Mouse (Mus musculus): ENCODE data around the gene Pla2g2d. TPM values are rescaled to one million over a fixed set of nuclear protein-coding genes. Genes with fewer than 3 reads are reported as not detected.
"Not testable (repeated sequence)": the region's sequence is repeated elsewhere in the genome, so short reads cannot be mapped to it uniquely, and the experiment has no call there.

Gene Pla2g2d
- total RNA-seq, 2 experiments from 2014 or later: 2.1 to 2.5 TPM

DNA sequence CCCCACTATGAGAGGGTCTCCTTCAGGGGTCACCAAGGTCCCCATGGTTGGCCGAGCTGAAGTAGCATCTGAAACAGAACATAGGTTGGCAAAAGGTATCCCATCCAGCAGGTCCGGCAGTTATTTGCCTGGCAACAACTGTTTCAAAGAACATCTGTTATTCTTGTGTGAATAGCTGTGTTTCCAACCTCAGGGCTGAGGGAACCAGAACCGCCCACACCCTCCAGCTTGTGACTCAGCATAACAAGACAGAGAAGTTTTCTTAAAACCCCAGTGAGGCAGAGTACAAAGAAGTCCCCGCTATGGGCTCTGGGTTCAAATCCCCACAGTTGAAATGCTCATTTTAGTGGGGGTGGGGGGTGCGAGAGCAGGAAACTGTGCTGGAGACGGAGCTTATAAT, 6.6 kb downstream of the Pla2g2d start:
- peak; percentile 16 to 46 for DNase-seq

DNA sequence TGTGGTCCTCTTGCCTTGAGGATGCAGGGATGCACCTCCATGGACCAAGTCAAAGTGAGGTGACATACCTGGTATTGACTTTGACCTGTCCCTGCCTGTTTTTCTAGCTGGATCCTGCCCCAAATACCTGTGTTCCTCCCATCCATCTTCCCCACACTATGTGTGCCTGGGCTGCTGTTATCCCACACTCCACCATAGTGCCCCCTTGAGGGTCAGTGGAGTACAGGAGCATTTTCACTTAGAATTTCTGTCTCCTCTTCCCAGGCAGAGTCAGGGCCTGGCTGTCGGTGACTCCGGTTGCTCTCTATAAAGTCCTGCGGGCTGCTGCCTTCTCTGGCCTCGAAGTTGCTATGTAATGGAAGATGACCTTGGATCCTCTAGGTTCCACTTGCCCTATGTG, 10.2 kb downstream of the Pla2g2d start:
- DNase-seq: no peak

DNA sequence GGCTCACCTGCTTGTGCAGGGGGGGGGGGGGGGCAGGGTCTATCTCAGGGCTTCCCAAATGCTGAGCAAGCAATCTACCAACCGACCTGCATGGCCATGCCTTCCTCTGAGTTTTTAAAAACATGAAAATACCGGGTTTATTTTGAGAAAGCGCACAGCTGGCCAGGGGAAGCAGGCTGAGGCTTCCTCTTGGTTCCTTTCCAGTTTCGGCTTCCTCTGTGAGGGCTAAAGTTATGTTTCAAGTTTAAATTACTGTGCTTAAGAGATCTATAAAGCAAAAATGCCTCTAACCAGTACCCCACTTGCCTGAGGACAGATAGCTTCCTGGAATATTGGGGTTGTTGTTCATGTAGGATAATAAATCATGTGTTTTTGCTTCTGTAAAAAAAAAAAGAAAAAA, 10.6 kb downstream of the Pla2g2d start:
- peak in 1 of 2 experiments; percentile 46 for DNase-seq

DNA sequence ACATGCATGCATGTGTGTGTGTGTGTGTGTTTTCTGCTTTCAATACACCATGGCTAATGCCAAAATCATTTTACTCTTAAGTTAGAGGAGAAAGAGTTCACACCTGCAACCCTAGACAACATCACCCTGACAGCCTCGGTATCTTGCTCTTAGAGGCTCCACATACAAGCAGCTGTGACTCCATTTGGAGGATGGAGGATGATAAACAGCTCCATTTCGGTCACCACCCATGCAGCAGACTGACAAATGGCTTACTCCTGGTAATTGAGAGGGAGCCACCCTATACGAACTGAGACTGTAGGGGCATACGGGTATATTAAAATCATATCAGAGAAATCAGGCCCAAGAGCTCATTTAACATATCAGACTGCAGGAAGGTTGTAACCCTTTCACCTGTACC, 12.8 kb downstream of the Pla2g2d start:
- DNase-seq: no peak

DNA sequence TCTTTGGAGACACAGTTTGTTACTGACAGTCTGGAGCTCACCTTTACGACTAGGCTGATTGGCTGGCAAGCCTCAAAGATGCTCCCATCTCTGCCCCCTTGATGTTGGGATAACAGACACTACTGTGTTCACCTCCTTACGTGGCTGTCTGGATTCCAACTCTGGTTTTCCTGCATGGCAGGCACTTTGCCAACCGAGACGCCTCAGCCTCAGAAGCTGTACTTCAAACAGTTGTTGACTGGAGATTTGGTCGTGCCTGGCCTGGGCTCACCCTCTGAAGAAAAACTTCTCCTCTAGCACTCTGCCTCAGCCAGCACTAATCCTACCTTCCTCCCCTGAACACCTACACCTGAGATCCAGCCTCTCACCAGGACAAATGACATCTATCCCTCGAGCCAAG, 15.9 kb downstream of the Pla2g2d start:
- no peak for DNase-seq

DNA sequence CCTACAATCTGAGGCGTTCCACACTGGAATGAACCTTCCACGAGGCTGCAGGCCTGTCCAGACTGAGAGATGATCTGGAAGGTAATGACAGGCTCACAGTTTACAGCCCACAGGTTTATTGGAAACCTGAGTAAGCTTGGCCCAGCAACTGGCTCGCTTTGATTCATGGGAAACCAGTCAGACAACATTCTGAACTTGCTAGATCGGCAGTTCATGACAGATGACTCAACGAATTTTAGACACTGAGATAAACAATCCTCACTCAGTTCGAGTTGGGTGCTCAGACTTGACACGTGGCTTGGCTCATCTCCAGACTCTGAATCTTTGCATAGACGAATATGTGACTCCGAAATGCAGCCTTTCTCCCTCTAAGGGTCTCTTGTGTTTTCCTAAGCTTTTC, 17.1 kb downstream of the Pla2g2d start:
- DNase-seq: no peak

DNA sequence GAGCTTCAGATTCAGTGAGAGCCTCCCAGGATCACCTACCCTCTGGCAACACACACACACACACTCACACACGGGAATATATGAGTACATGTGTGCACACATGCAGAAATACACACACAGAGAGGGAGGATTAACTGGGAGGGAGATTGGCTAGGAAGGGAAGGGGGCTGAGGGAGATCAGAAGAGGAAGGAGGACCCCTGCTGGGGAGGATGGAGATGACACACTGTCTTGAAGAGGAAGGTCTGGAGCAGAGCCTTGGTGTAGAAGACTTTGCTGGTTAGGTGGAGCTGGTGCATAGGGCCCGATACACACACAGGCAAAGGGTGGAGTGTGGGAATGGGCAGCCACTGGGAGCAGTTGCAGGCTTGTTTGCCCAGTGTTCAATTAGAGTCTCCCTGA, 17.7 kb downstream of the Pla2g2d start:
- peak; percentile 50 to 55 for DNase-seq

DNA sequence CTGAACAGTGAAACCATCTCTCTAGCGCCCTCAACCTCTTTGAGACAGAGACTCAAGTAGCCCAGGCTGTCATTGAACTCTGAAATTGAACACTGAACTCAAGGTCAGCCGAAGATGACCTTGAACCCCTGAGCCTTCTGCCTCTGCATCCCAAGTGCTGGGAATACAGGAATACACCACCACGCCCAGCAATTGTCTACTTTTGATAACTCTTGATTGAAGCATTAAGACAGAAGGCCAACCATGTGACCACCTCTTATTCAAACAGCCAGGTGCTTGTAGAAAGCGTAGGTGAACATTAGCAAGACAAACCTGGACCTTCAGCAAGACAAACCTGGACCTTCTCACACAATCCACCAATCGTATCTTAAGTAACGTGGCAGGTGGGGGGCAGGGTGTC, 18.8 kb downstream of the Pla2g2d start:
- no peak for DNase-seq

DNA sequence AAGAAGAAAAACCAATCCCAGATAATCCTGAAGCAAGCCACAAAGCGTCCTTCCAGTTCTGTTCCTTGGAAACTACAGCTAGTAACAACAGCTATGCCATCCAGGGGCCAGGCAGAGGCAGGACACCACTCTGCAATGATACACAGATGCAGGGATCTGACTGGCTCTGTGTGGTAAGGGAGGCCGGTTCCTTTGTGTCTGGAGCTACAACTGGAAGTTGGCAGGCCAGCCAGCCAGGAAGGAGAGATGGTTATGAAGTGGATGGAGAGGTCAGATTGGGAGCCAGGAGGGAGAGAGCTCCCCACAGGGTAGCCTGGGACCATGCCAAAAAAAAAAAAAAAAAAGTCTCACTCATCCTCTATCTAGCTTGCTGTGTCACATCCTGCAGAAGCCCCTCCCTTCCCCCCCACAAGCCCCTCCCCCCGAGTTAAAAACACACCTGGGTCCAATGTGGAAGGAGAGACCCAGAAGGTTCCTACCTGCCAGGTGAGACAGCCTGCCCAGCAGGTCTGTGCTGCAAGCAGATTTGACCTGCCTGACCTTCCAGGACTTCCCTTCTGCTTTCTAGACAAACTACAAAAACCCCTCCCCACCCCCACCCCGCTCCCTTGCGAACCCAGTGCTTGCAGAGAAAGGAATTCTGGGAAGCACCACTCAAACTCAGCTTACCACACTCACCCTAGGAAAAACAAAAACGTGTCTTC, 21.1 kb downstream of the Pla2g2d start:
- DNase-seq: no peak

DNA sequence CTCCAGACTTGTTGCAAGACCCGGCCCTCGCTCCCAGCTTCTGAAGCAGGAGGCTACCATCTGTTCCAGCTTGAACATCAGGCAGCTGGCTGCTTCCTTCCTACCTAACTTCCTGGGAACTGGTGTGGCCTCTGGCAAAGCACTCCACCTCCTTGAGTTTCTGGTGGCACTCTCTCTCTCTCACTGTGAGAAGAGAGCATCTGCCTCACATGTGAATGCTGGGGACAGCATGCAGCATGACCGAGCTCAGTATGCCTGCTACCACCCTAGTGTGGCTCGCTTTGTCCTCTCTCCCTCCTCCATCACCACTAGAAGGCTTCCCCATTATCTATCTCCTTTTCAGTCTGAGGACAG, 21.7 kb downstream of the Pla2g2d start:
- no peak for DNase-seq

DNA sequence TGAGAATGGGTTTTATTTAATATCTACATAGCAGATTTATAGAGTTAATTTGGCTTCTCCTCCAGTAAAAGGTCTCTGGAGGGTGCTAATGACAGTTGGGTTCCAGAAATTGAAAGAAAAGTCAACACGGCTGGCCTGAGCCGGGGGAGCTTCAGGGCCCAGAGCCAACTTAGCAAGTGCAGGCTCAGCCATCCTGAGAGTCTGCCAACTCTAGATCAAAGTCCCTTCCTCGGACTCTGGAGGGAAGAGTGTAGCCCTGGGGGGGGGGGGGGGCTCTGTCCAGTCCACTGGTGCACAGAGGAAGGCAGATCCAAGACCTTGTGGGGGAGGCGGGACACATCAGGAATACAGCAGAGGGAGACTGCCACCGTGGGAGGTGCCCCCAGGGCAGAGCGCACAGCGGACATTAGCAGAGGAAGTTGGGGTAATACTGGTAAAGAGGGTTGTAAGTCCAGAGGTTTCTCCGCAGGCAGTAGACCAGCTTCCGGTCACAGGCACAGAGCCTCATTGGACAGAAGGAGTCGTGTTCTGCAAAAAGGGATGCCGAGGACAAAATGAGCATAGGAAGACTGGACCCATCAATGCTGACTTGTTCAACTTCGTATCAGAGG, 24.7 kb downstream of the Pla2g2d start:
- peak; percentile 34 to 51 for DNase-seq

DNA sequence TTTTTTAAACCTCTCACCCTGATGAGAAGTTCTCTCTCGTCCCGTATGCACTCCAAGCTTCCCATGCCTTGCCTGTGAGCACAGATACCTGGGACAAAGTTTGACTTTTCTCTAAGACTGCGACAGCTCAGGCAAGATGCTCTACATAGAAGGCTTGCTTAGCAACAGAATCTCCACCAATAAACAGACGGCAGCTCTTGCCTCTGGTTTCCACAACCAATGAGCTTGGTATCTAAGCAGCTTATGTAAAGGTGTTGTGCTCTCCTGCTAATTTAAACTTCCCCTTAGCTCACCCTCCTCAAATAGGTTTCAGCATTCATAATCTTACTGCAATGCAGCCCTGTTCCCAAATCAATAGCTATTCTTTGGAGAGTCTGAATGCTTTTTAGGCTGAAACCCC, 26.1 kb downstream of the Pla2g2d start:
- DNase-seq: no peak

DNA sequence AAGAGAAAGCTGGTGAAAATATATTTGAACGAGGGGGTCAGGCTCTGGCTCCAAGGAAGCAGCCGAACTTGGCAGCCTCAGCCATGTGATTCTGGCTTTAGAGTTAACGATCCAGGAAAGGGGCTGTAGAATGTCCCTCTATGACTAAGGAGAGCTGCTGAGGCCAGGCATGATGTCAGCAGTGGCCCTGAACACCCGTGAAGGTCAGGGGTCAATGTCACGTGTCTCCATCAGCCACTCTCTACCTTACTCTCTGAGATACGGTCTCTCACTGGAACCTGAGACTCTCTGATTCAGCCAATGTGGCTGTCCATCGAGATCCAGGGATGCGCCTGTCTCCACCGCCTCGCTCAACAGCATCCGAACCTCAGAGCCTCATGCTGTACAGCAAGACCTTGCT, 27.4 kb downstream of the Pla2g2d start:
- peak; percentile 42 to 49 for DNase-seq

DNA sequence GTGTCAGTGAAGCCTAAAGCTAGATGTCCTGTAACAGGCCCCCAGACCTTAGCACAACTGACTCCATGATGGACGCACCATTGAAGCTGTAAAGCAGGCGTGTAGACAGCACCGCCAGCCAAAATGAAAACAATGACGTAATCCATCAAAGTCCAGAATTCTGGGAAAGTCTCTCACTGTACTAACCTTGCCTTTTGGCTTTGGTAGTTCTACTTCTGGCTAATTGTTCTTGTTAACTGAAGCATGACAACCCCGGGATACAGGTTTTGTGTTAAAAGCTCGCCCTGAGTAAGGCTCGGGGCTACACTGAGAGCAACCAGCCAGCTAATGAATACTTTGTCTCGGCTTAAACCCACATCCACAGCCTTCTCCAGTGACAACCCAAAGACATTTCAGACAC, 29.7 kb downstream of the Pla2g2d start:
- no peak for DNase-seq

DNA sequence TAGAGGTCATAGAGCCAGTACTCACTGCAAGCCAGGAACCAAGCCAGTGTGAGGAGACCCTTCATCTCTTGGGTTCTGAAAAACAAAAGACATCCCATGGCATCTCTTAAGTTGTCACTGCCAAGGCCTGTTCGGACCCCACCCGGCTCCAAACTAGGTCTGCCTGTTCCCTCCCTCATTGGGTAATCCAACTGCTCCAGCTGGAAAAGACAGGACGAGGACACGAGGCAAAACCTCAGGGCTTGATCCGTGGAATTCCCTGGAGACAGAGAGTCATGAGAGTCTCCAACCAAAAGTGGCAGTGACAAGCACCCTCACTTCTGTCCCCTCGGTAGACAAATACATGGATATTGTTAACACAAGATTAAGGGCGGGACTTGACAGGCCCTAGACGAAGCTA, 30.6 kb downstream of the Pla2g2d start:
- no peak for DNase-seq

DNA sequence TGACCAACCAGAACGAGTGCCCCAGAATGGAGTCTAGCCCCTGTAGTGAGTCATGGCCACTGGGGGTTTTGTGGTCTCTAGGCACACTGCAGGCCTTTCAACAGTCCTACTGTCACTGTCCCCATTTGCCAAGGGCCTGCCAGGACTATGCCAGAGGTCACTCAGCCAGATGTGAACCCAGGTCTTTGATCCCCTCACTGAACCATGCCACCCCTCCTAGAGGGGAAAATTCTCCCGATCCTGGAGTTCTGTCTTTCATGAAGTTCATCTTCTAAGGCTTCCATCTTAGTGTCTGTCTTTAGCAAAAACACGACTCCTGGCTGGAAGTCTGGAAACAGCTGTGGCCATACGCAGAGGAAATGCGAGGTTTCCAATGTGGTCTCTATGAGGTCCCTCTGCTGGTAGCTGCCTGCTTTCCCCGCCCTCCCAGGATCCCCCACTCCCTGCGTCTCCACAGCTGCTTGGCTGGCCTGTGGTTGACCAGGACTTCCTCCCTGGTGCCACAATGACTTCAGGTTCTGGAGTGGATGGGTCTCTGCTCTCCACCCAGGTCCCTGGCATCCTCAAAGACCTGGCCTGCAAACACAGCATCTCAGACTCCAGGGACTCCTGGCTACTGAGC, 31.5 kb downstream of the Pla2g2d start:
- DNase-seq: no peak

DNA sequence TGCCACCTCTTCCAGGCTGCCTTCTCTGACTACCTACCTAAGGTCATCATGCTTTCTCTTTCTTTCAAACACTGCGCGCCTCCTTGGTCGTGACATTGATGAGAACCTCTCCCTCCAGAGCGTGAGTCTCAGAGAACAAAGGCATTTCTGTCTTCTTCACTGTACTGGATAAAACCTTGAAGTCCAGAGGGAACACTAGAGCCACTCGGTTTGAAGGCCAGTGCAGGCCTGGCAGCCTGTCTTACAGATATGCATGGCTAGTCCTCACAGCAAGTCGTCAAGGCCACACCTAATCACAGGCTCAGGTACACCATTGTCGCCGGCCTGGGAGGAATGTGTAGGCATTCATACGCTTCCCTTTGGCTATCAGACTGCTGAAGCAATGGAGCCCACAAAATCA, 40.6 kb downstream of the Pla2g2d start:
- no peak for DNase-seq

DNA sequence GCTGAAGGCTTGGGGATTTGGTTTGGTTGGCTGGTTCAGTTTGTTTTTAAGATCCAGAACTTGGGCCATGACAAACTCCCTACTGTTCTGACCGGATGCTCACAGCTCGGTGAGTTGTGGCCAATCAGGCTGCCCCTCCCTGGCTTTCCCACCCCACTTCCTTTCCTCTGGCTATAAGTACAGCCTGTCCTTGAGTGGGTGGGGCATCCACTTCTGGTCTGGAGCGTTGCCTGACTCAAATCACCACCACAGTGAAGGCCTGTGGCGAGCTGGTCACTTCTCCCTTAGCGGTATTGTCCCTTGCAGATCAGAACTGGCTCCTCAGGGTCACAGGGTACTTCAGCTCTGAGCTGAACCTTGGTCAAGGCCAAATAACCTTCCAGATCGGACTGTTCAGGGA, 42.2 kb downstream of the Pla2g2d start:
- peak; percentile 41 to 51 for DNase-seq

DNA sequence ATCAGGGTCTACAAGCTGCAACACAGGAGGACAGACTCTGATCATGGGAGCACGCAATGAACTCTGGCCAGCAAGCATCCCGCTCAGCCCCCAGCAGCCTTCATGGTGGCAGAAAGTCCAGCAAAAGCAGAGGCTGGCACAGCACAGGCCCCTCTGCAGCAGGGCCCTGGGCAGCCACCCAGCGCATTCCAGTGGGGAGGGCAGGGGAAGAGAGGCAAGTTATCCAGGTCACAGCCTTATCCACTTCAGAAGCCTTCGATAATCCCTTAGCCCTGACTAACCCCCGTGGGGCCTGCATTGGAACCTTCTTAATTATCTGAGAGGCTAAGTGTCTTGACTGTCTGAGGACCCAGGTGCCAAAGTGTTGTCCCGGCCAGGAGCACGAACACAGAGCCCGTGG, 43.6 kb downstream of the Pla2g2d start:
- DNase-seq: peak; percentile 76 to 84

DNA sequence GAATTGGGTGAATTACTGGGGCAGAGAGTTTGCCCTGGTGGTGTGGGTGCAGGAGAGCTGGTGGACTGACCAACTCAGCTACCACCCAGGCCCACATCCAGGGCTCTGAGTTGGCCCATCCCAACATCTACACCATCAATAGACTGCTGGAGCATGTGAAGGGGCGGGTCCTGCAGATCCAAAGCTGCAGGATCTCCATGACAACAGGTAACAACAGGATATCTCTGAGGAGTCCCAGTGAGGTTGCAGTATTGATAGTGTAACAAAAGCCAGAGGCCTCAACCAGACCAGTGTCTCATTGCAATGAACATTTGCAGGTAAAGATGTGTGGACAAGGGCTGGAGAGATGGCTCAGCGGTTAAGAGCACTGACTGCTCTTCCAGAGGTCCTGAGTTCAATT, 45.5 kb downstream of the Pla2g2d start:
- no peak for DNase-seq

DNA sequence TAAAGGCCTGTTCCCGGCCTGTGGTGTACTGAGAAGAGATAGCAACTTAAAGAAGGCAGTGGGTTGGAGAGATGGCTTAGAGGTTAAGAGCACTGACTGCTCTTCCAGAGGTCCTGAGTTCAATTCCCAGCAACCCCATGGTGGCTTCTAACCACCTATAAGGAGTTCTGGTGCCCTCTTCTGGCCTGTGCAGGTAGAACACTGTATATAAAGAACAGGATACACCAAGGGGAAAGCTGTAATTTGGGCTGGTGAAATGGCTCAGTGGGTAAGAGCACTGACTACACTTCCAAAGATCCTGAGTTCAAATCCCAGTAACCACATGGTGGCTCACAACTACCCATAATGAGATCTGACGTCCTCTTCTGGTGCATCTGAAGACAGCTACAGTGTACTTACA, 48.6 kb downstream of the Pla2g2d start:
- not testable (repeated sequence) for DNase-seq

DNA sequence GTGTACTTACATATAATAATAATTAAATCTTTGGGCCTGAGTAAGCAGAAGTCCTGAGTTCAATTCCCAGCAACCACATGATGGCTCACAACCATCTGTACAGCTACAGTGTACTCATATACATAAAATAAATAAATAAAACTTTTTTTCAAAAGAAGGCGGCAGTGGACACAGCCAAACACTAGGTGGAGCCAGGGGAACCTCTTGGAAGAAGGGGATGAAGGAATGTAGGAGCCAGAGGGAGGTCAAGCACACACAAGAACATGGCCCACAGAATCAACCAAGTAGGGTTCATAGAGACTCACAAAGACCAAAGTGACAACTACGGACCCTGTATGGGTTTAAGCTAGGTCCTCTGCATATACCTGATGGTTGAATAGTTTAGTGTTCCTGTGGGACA, 49.1 kb downstream of the Pla2g2d start:
- DNase-seq: no peak

DNA sequence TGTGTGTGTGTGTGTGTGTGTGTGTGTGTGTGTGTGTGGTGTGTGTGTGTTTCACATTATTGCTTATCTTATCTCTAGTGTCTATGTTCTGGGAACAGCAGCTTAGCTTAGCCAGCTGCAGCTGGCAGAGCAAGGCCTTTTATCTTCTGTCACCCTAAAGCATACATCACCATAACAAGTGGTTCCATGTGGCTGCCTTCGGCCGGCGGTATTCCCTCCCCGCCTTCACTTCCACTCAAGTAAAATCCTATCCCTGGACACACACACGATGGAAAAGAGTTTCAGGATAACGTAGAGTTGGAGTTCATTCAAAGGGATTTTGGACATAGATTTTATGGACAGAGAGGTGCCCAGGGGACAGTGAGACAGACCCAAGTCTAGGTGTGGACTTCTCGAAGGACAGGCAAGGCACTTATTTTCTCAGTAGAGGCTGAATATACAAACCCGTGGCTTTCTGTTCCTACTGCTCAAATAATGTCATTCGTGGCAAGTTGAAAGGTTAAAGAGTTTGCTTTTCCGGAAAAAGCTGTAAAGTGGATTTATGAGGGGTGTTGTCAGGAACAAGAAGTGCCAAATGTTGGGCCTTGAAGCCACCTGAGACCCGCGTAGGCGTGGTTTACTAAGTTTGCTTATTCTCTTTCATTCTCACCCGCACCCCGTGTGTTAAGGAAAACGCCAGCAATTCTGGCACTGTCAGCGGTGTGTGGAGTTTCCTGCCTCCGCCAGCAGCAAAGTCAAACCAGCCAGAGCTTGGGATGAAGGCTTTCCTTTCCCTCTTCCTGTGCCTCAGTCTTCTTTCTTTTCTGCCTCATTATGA, 50.4 kb downstream of the Pla2g2d start:
- DNase-seq: no peak

All from adrenal gland, postnatal 36 days (tissue).